Mouse (Mus musculus) brain, embryonic 14.5 days (tissue): ENCODE measurements around the gene 4933428G20Rik.

Source experiments
- CTCF ChIP-seq: fragments of 200-500 bp; IDR thresholded peaks from 2 replicates; pipeline ENCODE4 v1.5.1; 2012; ENCODE audit warnings: inconsistent platforms, mild to moderate bottlenecking, moderate library complexity, borderline replicate concordance; ENCODE audit not compliant: insufficient read depth, insufficient read length; ENCODE audit errors: extremely low read depth
- POLR2A ChIP-seq: fragments of 200-500 bp; IDR thresholded peaks from 2 replicates; pipeline ENCODE4 v1.6.1; 2012; ENCODE audit warnings: mild to moderate bottlenecking, inconsistent platforms, borderline replicate concordance; ENCODE audit not compliant: poor library complexity, insufficient read depth, insufficient read length, severe bottlenecking; ENCODE audit errors: extremely low read depth

DNA sequence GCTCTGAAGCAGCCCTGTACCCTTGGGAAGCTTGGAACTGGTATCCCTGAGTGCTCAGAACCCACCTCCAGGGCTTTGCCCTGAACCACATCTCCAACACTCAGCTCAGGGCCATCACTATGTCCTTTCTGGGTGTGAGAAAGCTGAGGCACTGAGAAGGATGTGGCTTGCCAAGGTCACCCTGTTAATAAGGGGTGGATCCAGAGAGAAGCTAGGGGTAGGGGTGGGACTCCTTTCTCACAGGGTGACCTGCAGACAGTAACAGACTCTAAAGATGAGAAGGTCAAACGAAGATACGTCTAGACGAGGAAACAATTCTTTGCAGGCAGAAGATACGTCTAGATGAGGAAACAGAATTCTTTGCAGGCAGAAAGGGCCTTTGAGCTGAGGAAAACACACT, 2.7 kb upstream of the 4933428G20Rik start:
- TF ChIP-seq POLR2A (no peak), CTCF (no peak)
